Mouse (Mus musculus) left cerebral cortex, adult 2 months (tissue): ENCODE results near the gene Rbfox1. TPM values are rescaled to one million over a fixed set of nuclear protein-coding genes. Genes with fewer than 3 reads are reported as not detected.
A peak's percentile ranks its signal among the peaks of the same experiment; 100 is the strongest.

Experiments
- DNase-seq, 2 experiments: peaks; one replicate each; pipeline ENCODE4 v3.0.0; 2021 to 2022; ENCODE audit warnings: low spot score in 2 of 2, mixed read lengths in 1 of 2; ENCODE audit errors: extremely low spot score in 1 of 2
- H3K27ac ChIP-seq: fragments of 200-600 bp; 2 replicates; pipeline ENCODE4 v1.8.1; 2022
- H3K4me3 ChIP-seq: fragments of 200-600 bp; 2 replicates; pipeline ENCODE4 v1.8.1; 2022
- CTCF ChIP-seq: fragments of 200-600 bp; IDR thresholded peaks from 2 replicates; pipeline ENCODE4 v1.8.1; 2022; ENCODE audit warnings: antibody characterized with exemption, mild to moderate bottlenecking, moderate library complexity
- intact Hi-C: fragments of 180-260 bp; cut with DNase I; formaldehyde crosslinking; loops from one replicate; pipeline ENCODE4 v1.15.1; 2025
- total RNA-seq, 2 experiments: library from RNA; stranded (reverse); gene quantifications; 2 replicates each; pipeline ENCODE4 v1.2.3; 2021

Gene Rbfox1
- total RNA-seq, 2 experiments from 2014 or later = 330 to 336 TPM

DNA sequence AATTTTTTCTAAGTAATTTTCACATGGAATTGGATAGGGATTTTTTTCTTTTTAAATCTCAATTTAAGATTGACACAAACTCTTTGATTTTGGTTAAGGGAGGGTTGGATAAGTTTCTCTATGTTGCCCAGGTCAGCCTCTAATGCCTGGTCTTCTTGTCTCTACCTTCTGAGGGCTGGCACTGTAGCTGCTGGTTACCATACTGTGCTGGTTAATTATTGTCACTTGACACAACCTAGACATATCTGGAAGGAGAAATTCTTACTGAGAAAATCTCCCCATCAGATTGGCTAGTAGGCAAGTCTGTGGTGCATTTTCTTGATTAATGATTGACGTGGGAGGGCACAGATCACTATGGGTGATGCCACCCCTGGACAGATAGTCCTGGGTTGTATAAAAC is 177.3 kb downstream of the Rbfox1 start:
- no peak for DNase-seq
- Histone ChIP-seq H3K4me3 (no peak overlapping the region), H3K27ac (no peak overlapping the region)
- intact Hi-C loops = no loop called here
- no peak for TF ChIP-seq CTCF

DNA sequence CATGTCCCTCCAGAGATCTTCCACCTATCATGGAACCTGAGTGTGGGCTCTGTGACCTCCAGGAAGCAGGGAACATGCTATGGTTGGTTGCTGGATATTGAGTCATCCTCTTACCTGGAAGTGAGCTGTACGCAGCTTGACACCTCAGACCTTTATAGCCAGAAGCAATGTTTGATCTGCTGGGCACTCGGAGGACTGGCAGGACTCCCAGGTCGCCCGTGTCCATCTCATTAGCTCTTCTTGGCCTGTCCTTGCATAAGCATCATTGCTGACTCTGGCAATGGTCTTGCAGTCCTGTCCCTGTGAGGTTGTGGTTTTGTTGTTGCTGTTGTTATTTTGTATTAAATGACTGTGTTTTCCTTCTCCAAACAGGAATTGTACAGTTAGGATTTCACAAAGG is 180.3 kb downstream of the Rbfox1 start:
- intact Hi-C loops = no loop called here
- no peak overlapping the region for H3K27ac ChIP-seq
- no peak overlapping the region for H3K4me3 ChIP-seq
- no peak for DNase-seq
- no peak for TF ChIP-seq CTCF

- Histone ChIP-seq H3K27ac (peak overlapping the region; percentile 10; the same call in 1 of the 2 replicates), H3K4me3 (no peak overlapping the region)
- no peak for DNase-seq
- no peak for TF ChIP-seq CTCF
- intact Hi-C loops = loop anchor here (5.0 kb wide), 1 partner anchor 38 kb away; no protein-coding TSS in a partner anchor
Measured at GRCm38 (mm10) chr16:6075442-6076050, 190.4 kb downstream of the Rbfox1 start.

DNA sequence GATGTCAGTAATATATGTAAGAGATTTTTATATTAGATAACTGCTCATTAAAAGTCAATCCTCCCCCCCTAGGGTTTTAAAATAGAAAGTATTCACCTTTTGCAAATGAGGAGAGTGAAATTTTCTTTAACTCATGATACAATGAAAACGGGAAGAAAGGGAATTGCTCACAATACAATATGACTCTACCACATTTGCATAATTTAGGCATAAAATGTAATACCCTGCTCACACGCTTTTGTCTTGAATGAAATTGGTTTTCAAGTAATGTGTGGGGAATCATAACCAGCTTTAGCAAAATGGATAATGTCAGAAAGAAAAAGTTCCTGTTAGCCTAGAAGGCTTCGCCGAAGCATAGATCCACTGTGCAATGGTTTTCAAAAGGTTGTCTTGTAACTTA is 193.9 kb downstream of the Rbfox1 start:
- no peak for TF ChIP-seq CTCF
- intact Hi-C loops = loop anchor here (5.0 kb wide), 1 partner anchor 42 kb away; no protein-coding TSS in a partner anchor
- peak overlapping the region; percentile 5; the same call in 1 of the 2 replicates for H3K27ac ChIP-seq
- no peak overlapping the region for H3K4me3 ChIP-seq
- DNase-seq = no peak

- no peak for TF ChIP-seq CTCF
- H3K4me3 ChIP-seq = no peak overlapping the region
- no peak overlapping the region for H3K27ac ChIP-seq
- DNase-seq = no peak
- intact Hi-C loops = no loop called here
Measured at GRCm38 (mm10) chr16:6084701-6085365, 199.7 kb downstream of the Rbfox1 start.

DNA sequence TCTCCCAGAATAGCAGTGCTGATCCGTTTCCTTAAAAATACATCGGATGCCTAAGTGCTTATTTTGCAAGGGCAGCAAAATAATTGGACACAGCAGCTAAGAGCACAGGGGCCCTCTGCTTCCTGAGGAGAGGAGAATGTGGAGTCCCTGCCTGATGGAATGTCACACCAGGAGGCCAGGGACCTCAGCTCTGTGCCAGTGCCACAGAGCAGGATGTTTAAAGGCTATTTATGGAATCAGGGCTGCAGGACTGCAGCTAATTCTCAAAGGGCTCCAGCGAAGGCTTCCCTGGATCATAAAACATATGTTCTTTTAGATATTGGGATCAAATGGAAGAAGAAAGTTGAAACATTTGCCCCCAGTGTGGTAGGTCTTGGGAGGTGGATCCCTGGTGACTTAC is 201.0 kb downstream of the Rbfox1 start:
- intact Hi-C loops = no loop called here
- no peak for TF ChIP-seq CTCF

GRCm38 (mm10) chr16:6091326-6092123 is 206.4 kb downstream of the Rbfox1 start:
- Histone ChIP-seq H3K4me3 (no peak overlapping the region), H3K27ac (no peak overlapping the region)
- no peak for DNase-seq
- intact Hi-C loops = no loop called here
- no peak for TF ChIP-seq CTCF

More for the DNA sequence above, 201.0 kb downstream of the Rbfox1 start:
- H3K4me3 ChIP-seq = no peak overlapping the region
- DNase-seq = no peak
- no peak overlapping the region for H3K27ac ChIP-seq

DNA sequence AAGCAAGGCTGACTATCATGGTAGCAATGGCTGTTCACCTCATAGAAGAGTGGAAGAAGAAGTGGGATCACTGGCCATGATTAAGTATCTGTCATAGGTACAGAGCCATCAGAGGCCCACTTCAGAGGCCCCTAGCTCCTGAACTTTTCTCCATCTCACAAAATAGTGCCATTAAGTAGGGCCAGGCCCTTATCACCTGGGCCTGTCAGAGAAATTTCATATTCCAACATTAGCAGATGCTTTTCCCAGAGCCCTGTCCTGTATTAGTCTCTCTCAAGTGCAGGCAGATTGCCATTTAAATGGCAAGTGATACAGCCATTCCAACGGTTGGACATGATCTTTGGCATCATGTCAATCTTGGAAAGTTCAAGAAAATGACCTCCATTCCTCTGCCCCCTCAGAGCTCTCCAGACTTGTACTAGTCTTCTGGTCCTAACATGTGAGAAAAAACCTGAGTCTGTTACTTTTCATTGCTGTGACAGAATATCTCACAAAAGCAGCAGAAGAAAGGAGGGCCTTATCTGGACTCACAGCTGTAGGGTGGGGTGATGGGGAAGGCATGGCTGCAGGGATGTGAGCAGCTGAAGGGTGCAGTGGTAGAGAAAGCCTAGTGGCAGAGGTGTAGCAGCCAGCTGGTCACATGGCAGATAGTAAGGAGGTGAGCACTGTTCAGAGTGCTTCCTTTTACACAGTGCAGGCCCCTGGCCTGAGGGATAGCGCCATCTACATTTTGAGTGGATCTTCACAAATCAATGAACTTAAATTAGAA is 210.6 kb downstream of the Rbfox1 start:
- intact Hi-C loops = no loop called here
- no peak for DNase-seq
- H3K27ac ChIP-seq = no peak overlapping the region
- H3K4me3 ChIP-seq = no peak overlapping the region
- no peak for TF ChIP-seq CTCF

DNA sequence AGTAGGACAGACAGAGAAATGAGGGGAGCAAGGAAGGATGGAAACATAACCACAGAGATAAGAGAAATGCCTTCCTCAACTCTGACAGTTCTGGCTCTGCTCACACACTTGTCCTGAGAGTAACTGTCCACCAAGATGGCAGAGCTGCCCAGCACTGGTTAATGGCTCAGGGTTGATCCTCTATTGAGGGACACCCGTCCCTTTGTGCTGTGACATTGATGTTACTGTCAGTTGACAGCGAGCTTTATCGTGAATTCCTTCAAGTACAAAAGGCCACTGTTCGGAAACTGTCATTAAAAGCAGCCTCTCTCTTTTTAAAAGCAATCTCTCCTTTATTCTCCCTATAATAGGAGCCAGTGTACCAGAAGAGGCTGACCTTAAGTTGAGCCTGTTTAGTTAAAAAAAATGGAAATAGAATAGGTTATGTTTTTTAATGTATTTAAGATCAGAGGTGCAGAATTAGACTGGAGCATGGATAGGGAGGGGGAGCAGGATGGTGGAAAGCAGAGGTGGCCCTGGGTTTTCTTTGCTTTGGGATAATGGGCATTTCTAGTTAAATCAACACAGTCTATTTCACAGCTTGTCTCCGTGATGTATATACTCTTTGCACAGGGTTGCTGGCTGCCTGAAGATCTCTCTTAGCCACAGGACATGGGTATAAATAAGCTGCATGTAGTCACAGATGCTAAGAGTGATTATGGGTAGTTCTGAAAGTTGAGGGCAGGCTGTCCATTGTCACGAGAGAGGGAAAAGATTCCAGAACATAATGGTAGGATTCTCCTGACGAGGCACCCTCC is 212.3 kb downstream of the Rbfox1 start:
- no peak overlapping the region for H3K27ac ChIP-seq

GRCm38 (mm10) chr16:6098116-6098515 is 213.0 kb downstream of the Rbfox1 start:
- H3K27ac ChIP-seq = no peak overlapping the region
- H3K4me3 ChIP-seq = no peak overlapping the region
- DNase-seq = no peak
- TF ChIP-seq CTCF = no peak
- intact Hi-C loops = no loop called here

More for the DNA sequence above, 212.3 kb downstream of the Rbfox1 start:
- TF ChIP-seq CTCF = no peak
- no peak for DNase-seq
- intact Hi-C loops = no loop called here
- H3K4me3 ChIP-seq = no peak overlapping the region

- no peak for DNase-seq
- Histone ChIP-seq H3K4me3 (no peak overlapping the region), H3K27ac (no peak overlapping the region)
- intact Hi-C loops = no loop called here
- no peak for TF ChIP-seq CTCF
Measured at GRCm38 (mm10) chr16:6099598-6099997, 214.4 kb downstream of the Rbfox1 start.
